Mouse (Mus musculus): ENCODE measurements around the gene Sin3b.

- TF ChIP-seq CTCF (conservative IDR thresholded peaks at IDR 0.05 in 1 of 2, IDR thresholded peaks at IDR 0.05 in 1 of 2; ENCODE audit: low read depth in 2 of 2, low read length in 2 of 2) (no peak), KAT2A (IDR thresholded peaks at IDR 0.05; ENCODE audit: insufficient replicate concordance, low read length) (no peak), POLR2A (IDR thresholded peaks at IDR 0.05; ENCODE audit: low read depth, low read length) (no peak), CHD2 (IDR thresholded peaks at IDR 0.05; ENCODE audit: low read length) (no peak), JUN (IDR thresholded peaks at IDR 0.05; ENCODE audit: insufficient read depth, low read depth, low read length) (no peak), E2F4 (IDR thresholded peaks at IDR 0.05; ENCODE audit: insufficient replicate concordance, low read depth, low read length) (no peak), TBP (conservative IDR thresholded peaks at IDR 0.05; ENCODE audit: low read depth, low read length) (no peak), SMC3 (IDR thresholded peaks at IDR 0.05; ENCODE audit: low read depth, low read length) (no peak)
These were observed 39.2 kb downstream of the Sin3b start for GRCm38 (mm10) chr8:72762306-72762705.
